Mouse (Mus musculus) kidney, postnatal 14 days (tissue): ENCODE results near the gene Atp5c1.

Experiments
- DNase-seq: peaks from one replicate; pipeline ENCODE4 v3.0.0; 2022; ENCODE audit warnings: mixed read lengths

The Atp5c1 gene

DNA sequence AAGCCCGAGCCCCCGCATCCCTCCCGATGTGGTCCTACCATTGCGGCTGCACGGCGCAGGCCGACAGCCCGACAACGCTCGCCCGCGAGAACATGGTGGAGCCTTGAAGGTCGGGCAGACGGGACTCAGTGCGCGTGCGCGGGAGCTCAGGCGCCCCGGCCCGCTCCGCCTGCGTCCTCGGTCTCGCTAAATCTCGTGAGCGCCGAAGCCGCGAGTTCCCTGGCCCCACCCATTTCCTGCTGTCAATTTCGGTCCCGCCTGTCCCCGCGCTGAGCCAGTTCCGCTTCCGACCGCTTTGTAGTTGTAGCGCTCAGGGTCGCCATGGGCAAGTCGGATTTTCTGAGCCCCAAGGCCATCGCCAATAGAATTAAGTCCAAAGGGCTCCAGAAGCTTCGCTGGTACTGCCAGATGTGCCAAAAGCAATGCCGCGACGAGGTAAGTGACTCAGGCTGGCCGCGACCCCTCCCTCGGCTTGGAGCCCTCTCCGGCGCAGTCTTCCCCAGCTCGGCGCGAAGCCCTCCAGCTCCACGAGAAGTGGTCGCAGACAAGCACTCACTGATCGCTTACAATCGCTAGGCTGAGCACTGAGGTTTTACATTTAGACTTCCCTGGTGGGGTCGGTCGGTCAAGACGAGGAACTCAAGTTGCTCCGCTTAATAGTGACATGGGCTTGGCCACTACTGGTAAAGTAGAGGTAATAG is at the start of gene Atp5c1, which contains the start of gene Kin:
Atp5c1 (minus strand) TSS at position 201 of the 701 bp plus-strand sequence.
Kin (plus strand) TSS at position 284 of the 701 bp plus-strand sequence.
- peak; percentile 98 for DNase-seq

DNA sequence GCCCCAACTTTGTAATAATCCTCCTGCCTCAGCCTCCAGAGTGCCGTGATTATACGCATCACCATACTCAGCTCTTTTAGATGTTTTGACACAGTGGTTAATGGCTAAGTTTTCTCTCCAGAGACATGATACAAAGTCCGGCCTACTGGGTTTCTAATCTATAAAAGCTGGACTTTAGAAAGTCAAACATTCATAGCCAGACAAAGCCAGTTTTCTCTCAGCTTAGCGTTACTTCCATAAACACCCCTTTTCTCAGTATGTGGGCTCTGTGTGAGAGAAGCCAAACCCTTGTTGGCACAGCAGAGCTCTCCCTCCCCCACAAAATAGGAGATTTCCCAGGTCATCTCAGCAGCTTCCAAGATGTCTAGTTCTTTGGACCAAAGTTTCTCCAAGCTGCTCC is 48.3 kb upstream of the Atp5c1 start:
- DNase-seq, result no peak

- DNase-seq, result no peak
These were observed 47.2 kb upstream of the Atp5c1 start for GRCm38 (mm10) chr2:10127471-10127870.

DNA sequence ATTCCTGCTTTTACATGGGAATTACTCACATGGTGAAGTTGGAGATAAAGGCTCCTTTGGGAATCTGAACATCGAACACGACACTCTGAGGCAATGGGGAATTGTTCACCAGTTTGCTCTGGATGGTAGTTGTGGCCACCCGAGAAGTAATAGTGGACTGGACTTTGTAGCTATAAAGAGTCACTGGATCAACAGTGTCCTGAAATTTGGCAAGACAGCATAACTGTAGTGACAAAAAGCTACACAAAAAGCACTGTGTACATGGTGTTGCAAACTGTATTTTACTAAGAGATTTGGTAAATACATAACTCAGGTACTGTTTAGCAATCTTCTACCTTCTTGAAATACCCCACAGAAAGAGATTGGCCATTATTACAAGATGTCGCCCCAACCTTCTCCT is 45.8 kb upstream of the Atp5c1 start:
- no peak for DNase-seq

DNA sequence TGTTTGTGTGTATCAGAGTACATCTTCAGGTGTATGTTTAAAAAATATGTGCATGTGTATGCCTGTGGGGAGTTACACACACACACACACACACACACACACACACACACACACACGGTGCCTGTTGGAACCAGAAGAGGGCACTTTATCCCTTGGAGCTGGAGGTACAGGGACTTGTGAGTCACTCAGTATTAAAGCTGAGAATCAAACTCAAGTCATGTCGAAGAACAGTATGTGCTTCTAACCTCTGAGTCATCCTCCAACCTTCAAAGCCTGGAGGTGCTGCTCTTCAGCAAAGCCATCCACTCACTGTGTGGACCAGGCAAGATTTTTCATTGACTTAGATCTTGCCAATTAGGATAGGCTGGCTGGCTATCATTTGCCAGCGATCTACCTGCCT is 41.5 kb upstream of the Atp5c1 start:
- DNase-seq, result no peak

DNA sequence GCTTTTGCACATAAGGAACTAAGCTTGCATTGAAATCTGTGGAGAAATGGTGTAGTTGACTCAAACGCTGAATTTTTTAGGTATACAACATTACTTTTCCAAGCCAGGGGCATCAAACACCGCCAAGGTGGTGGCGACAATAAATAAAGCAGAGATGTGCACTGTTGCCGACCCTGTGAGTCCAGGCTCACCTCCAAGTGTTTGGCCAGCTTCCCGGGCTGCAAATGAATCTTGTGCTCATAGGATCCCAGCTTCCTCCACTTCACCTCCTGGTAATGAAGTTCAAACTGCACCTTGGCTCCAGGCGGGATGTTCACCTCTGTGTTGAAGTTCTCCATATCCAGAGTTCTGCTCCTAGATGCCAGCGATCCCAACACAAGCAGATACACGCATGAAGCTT is 39.0 kb upstream of the Atp5c1 start:
- DNase-seq, result no peak

DNA sequence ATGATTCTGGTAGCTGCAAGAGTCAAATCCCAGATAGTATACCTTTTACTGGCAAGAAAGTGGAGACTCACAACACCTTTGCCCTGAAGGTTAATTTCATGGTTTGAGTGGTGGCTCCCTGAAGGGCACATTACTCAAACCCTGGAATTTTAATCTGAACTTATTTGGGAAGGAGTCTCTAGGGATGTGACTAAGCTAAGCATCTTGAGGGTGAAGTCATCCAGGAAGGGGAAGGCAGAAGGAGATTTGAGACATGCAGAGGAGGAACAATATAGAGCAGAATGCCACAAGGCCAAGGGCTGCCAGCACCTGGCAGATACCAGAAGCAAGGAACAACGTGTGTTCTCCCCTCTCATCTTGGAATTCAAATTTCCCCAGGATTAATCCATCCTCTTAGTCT is 38.4 kb upstream of the Atp5c1 start:
- DNase-seq, result no peak

- DNase-seq, result no peak
These were observed 28.4 kb upstream of the Atp5c1 start for GRCm38 (mm10) chr2:10108535-10109189.

DNA sequence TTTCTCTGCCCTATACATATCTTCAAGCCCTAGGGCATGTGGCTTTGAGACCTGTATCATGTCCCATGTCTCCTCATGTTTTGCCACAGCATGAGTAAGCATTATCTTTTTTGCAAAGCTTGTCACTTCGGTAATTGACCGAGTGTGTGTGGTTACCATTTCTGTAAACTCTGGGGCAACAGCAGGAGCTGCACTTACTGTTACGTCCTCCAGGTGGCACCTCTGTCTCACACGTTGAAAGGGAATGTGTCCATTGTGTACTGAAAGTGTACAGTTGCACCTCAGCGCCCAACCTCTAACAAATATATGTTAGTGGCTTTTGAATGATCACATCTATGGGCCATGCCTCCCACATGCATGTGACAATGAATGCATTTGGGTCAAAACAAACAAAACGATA is 20.9 kb upstream of the Atp5c1 start:
- peak; percentile 61 for DNase-seq

DNA sequence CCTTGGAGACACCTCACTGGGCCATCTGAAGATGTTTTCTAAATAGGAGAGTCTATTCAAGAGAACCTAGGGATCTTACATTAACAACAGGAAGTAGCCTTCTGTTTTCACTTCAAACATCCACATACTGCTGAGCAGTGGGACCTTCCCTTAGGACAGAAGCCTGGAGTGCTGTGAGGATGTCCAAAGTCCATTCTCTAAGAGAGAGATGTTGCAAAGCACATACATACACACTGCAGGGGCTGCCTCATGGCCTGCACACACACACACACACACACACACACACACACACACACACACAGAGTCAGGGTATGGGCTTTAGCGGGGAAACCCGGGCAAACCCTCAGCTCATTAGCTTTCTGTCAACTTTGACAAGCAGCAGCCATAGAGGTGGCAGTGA is 20.2 kb upstream of the Atp5c1 start:
- no peak for DNase-seq

- peak; percentile 49 for DNase-seq
These were observed 18.4 kb upstream of the Atp5c1 start for GRCm38 (mm10) chr2:10098598-10099215.

GRCm38 (mm10) chr2:10094327-10095100 is 14.2 kb upstream of the Atp5c1 start:
- DNase-seq, result no peak

DNA sequence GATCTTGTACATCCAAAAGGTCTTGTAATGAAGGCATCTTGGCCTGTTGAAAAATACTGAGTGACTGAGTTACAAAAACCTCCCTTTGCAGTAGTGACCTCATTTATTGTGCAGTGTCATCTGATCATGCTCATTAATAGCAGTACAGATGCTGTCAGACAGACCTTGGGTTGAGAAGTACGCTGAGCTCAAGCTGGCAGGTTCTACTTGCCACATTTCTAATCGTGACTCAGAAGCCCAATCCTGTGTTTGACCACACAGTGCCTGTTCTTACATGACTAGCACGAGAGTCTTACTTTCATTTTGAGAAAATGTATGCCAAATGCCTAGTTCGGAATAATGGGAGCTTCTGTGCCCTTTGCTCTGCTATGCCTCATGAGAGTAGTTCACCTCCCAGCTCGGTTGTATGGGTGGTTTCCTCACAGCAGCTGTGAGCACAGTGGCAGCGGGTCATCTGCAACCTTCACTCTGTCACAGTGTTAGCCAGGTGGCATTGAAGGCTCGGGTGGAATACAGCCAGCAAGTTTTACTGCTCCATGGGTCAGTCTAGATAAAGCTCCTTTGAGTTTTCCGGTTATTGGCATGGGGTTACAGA is 7.0 kb upstream of the Atp5c1 start:
- DNase-seq, result no peak

GRCm38 (mm10) chr2:10082737-10083136 is 2.4 kb upstream of the Atp5c1 start:
- DNase-seq, result no peak

- no peak for DNase-seq
These were observed 1.3 kb upstream of the Atp5c1 start for GRCm38 (mm10) chr2:10081453-10082080.

GRCm38 (mm10) chr2:10079745-10080309 is 483 bp downstream of the Atp5c1 start:
- no peak for DNase-seq

DNA sequence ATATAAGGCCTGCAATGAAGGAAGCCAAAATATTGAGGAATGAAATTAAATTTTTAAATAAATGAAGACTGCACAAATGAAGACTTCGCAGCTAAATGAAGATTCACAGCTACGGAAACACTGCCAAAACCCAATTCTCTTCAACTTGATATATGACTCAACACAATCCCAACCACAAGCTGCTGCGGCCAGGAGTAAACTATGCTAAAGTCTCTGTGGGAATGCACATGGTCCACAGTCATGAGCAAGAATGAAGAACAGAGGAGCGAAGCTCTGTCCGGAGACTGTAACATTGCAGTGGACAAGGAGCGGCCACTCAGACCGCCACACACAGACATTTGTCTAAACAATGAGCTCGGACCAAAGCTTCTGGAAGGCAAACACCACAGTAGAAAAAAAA is 3.6 kb downstream of the Atp5c1 start:
- DNase-seq, result no peak

DNA sequence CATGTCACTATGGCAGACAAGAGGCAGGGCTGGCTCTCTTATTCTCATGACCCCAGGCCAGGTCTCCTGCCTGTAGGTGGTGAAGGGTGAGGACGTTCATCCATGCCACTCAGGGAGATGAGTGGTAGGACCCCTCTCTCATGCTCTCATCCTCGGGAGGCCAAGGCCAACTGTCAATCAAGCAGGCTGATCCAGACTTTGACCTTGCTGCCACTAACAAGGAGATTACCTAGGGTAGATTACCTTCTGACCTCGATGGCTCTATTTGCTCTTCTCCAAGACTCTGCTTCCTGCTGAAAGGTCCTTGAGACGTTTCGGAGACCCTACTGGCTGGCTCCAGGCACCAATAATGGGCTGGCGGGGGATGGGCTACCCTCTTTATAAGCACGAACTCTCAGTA is 5.8 kb downstream of the Atp5c1 start:
- no peak for DNase-seq

DNA sequence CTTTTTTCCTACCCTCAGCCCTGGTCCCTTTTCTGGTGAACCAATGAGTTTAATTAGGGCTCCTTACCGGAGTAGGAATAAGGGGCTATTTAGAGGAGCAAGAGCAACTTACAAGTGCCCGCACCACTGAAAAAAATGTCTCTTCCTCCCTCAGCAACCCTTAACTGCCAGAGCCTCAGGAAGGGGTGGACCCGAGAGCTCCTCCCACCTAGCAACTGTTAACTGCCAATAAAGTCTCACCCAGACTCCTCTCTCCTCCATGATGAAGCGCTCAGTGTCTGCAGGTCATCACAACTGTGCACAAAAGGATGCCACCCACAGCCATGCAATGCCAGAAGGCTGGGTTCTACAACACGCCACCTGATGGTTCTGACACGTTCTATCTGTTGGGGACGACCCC is 8.6 kb downstream of the Atp5c1 start:
- DNase-seq, result no peak

DNA sequence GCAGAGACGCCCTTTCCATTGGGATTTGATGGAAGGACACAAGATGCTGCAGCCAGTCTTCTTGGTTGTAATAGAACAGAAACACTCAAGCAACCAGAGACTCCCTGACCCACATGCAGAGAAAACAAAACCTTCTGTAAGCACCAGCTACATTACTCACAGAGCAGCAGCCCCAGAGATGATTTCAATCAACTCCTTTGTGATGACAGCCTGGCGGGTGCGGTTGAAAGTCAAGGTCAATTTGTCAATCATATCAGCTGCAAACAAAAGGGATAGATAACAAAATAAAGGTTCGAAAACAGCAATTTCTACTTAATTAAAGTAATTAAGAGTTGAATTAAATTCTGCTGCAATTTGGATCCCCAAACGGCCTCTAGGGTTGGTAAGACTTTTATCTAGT is 21.5 kb downstream of the Atp5c1 start:
- no peak for DNase-seq

DNA sequence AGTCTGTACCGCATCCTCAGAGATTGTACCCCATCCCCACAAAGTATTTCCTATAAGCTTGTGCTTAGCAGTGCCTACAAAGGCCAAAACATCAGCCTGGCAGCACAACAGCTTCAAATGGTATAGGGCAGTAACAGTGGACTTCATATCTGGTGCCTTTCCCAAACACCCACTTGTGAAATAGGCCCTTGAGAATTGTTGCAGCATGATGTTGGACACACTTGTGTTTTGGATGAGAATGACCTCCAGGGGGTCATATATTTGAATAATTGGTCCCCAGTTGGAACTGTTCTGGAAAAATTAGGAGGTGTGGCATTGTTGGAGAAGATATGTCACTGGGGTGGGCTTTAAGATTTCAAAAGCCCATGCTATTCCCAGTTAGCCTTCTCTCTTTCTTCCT is 28.3 kb downstream of the Atp5c1 start:
- DNase-seq, result no peak

DNA sequence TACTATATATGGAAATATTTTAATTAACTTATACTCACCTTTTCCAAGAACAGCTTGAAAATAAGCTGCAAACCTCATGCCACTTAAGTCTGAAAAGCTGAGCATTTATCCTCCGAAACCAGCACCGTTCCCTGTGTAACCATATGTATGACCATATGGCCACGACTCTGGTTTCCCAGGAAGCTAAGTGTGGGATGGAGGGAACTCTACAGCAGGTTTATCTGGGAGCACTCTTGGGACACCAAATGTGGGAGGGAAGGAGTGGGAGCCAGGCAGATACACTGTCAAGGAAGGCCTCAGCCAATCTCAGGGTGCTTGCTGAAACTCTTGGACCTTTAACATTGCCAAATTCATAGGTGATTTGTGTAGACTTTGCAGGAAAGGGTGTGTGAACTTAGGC is 29.4 kb downstream of the Atp5c1 start:
- no peak for DNase-seq
